Mouse (Mus musculus): ENCODE data around the gene Pla2g4a.

The Pla2g4a gene

GRCm38 (mm10) chr1:149960734-149961424 is at the start of gene Pla2g4a:
Pla2g4a (minus strand) TSS chr1:149961290.
- DNase-seq = peak; percentile 8 to 12

DNA sequence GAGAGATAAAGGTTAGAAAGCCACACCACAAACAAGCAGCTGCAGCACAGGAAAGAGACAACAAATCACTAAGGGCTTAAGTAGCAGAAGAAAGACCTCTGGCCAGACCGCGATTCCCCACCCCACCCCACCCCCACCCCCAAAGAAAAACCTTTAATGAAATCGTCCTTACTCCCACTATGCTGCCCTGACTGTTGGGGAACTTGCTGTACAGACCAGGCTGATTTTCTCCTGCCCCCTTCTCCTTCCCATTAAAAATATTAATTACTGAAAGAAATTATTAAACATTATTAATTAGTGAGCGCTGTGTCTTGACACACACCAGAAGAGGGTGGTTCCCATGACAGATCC is 49.5 kb upstream of the Pla2g4a start:
- no peak for DNase-seq

GRCm38 (mm10) chr1:150009968-150010628 is 49.0 kb upstream of the Pla2g4a start:
- DNase-seq = no peak

DNA sequence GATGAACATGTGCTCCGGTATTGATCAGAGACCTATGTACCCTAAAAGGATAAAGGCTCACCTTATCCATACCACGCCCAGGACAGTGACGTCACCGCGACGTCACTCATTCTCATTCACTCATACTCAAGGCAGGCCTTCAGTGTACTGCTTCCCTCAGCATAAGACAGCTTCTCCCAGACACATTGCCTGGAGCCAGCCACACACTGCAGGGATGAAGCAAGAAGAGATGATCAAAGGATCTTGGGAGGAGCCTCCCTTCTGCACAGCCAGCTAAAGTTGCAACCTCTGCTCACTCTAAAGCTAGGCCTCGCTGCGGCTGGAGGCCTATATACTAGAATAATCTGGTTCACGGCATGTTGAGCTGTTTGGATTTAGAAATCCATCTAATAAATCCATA is 48.0 kb upstream of the Pla2g4a start:
- no peak for DNase-seq

DNA sequence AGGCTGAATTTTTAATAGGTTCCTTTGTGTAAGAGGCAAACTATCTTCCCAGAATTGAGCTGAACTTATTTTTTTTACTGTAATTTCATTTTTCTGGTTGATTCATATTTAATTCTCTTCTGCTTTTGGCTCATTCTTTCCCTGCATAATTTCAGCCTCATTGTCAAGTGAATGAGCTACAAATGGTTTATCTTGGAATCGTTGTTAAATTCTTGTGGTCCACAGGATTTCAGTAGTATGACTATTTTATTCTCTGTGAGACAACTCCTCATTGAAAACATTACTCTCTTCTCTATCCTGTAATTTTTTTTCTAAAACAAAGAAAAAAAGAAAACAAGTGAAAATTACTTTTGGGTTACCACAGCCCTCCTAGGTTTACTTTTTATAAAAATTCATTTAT is 14.5 kb upstream of the Pla2g4a start:
- no peak for DNase-seq

- no peak for DNase-seq
Measured at GRCm38 (mm10) chr1:149965826-149966225, 4.7 kb upstream of the Pla2g4a start.

DNA sequence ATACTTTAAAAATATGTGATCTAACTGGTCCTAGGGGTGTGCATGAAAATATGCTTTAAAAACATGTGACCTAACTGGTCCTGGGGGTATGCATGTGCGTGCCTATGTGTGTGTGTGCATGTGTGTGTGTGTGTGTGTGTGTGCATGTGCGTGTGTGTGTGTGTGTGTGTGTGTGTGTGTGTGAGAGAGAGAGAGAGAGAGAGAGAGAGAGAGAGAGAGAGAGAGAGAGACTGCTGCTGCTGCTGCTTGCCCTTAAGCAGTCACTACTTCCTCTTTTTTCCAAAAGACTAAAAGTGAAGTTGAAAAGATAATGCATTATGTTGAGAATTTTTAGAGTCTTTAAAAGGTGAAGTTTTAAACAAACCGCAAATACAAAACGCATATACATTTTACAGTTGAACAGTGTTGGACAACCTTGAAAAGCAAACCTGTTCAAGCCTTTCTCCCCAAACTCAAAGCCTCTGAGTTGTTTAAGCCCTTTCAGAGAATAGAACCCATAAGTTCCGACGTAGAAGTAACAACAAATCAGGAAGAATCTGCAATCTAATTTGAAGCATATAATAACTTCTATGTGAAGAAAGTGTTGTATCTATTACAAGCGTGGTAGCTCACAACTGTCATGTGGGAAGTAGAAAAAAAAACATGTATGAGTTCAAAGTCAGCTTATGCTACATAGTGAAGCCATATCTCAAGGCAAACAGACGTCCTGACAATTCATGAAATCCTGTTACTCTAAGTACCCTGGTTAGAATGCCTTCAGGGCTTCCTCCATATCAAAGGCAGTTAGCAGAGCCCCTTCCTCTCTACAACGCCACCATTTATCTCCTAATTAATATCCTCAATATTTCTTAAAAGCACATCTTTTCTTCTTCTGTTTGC is 574 bp upstream of the Pla2g4a start:
- no peak for DNase-seq

GRCm38 (mm10) chr1:149960251-149960650 is 839 bp downstream of the Pla2g4a start:
- DNase-seq = no peak

DNA sequence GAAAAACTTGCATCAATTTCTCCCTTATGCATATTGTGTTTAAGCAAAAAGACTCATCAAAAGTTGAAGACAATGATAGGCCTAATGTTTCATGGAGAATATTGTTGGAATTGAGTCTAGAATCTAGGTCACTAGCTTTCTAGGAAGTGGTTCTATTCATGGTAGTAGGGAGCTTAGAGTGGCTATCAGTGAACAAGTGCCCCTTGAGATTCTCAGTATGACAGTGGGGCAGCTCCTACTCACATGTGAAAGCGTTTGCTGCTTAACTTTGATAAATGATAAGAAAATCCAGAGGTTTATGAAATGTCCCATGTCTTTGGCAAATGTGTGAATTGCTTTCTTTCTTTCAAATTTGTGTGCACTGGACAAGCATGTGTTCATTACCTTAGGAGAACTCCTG is 2.0 kb downstream of the Pla2g4a start:
- no peak for DNase-seq

DNA sequence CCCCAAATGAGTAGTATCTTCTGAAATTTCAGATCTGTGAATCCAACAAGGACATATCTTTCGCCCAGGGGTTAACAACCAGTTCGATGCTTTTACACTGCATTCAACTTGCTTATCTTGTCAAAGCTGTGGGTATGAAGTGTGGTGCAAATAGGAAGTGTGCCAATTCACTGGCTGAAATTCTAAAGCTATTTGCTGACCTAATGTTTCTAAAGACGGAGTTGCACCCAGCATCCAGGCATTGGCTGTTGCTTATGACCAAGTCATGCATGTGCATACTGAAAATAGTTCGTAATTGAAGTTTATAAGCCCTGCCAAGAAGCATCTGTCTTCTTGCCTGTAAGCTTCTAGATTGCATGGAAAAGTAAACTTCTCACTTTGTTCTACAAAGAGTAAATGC is 5.6 kb downstream of the Pla2g4a start:
- no peak for DNase-seq

GRCm38 (mm10) chr1:149954026-149954425 is 7.1 kb downstream of the Pla2g4a start:
- DNase-seq = no peak

DNA sequence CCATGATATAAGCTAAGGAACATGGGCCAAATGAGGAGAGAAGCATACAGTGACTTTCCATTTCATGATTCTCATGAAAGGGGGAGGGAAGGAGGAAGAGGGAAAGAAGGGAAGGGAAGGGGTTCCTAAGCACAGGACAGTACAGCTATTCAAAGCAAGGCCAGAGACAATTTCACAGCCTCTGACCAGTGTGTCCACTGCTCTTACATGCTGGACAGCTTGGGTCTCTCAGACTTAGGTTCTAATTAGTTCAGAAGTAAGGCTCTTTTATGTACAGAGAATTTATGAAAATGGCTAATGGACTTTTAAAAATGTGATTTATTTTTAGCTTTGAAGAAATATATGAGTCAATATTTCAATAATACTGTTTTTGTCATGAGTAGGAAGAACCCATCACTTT is 9.0 kb downstream of the Pla2g4a start:
- no peak for DNase-seq

DNA sequence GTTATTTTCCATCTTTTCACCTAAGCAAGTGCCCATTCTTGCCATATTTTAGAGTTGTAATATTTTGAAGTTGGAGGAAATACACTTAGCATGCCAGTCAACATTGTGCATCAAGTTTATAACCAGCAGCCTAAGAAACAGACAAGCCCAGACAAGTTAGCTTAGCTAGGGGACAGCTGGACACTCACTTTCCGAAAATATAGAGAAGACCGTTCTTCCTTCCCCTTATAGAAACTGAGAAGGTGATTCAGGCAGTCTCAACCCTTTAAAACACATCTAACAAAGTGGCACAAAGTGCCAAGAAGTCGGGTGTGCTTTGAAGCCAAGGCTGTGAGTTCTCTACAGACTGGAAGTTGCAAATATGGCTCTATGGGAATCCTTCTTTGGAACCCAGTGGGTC is 10.4 kb downstream of the Pla2g4a start:
- DNase-seq = no peak

DNA sequence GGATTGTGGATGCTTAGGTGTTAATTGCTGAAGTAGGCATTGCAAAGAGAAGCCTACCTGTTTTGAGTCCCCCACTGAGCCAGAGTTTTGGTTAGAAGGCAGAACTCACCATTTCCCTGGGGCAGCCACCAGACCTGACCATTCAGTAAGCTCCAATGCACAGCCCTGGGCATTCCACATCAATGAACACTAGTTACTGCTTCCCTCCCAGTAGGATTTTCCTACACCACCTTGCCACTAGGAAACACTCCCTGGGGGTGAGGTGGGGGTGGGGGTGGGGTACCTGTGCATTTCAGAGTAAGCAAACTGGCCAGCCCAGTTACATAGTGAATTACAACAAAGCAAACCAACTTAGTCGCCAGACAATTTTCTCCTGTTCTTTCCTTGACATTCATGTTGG is 10.8 kb downstream of the Pla2g4a start:
- DNase-seq = no peak

DNA sequence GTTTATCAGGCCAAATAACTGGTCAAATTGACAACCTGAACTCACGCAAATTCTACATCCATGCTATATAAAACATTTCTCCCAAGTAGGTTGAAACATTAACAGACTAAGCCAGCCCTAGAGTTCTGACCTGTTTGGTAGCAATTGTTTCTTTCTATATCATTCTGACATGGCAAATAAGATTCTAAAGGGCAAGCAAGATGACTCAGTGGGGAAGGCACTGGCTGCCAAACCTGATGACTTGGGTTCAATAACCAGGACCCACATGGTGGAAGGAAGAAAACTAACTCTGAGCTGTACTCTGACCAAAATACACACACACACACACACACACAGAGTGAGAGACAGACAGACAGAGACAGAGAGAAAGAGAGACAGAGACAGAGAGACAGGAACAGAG is 11.8 kb downstream of the Pla2g4a start:
- DNase-seq = no peak

DNA sequence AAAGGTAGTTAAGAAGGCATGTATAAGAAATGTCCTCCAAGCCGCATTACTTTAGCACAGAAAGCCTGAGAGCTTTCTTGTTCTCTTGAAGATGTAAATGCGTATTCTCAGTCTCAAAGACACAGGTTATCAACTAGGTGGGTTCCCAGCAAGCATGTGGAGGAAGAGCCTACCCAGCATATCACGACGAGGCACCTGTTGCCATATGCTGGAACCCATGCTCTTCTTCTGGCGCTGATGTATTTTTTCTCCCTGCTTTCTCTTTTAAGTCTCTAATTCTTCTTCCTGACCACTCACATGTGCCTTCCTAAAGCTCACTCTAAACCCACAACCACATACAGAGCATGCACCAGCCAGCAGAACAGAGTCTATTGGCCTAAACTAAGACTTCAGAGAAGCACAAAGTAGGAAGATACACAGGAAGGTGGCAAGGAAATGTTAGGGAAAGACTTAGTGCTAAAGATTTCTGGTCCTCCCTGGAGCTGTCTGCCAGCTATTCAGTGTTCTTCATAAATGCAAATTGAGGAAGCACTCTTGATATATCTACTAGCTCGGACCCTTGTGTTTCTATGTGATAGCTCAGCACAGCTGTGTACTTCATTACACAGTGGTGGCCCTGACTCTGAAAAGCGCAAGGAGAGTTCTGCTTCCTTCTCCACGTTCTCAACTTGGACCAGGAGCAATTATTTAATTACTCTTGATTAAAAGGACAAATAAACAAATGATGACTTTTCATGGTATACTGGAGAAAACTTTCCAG is 12.8 kb downstream of the Pla2g4a start:
- DNase-seq = no peak

DNA sequence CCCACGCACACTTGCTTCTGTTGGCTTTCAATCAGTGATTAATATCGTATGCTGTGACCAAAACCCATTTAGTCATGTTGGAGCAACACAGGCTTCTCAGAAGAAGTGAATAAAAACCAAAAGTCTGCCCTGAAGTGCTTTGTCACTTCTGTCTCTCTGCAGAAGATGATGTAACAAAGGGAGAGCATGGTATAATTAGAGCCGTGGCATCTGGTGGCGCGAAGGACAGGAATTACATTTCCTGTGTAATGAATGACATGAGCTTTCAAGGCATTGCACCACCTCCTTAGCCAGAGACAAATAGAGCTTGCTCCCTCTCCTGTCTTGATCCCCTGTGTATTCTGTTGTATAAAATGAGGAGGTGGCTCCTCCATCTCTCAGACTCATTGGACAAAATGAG is 14.1 kb downstream of the Pla2g4a start:
- DNase-seq = no peak

DNA sequence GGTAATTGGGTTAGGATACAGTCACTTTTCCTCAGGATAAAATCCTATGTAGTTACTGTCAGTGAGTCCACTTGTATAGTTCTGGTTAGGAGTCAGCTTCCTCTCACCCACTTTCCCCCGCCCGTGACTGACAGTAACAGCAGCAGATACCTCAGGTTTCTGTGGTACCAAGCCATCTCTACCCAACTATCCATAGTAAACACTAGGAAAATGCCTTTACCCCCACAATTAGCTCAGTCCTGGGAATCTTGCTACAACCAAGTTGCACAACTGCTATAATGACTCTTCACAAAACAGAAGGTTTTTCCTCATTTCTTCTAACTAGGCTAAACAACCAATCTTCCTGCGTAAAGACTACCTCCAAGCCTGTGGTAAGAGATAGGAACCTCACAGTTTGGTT is 14.7 kb downstream of the Pla2g4a start:
- no peak for DNase-seq

GRCm38 (mm10) chr1:149943611-149944010 is 17.5 kb downstream of the Pla2g4a start:
- DNase-seq = no peak

- DNase-seq = no peak
Measured at GRCm38 (mm10) chr1:149940301-149940700, 20.8 kb downstream of the Pla2g4a start.

DNA sequence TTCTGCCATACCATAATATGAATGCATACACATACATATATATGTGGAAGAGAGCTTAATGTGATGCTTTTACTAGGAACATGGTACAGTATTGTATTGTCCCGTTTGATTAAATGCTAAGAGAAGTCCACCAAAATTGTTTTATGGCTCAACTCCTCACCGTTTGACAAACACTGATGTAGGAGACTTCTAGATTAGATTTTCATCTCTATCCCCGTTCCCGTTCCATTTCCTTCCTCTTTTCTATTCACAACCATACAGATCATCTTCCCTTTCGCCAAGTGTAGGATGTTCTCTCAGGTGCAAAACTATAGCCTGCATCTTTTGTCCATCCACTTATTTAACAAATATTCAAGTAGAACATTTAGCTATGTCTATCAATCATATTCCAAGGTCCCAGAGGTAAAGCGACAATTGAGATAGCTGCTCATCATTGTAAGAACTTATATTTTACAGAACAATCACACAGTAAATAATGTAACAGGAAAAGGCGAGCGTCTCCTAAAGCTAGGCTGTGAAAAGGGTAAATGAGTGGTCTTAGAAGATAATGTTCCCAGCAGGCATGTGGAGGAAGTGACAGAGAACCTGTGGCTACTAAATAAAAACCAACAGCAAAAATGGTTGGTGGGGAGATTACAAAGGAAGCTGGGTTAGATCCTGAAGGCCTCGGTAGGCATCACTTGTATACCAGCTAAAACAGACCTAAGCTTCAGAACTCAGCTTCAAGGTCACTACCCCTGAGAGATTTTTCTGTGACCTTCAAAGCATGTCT is 21.6 kb downstream of the Pla2g4a start:
- no peak for DNase-seq

GRCm38 (mm10) chr1:149937825-149938224 is 23.3 kb downstream of the Pla2g4a start:
- DNase-seq = no peak
